Mouse (Mus musculus) hindbrain, postnatal 0 days (tissue): Measurements from ENCODE around the gene Dbi. TPM values are rescaled to one million over a fixed set of nuclear protein-coding genes. Genes with fewer than 3 reads are reported as not detected.

Source experiments
- ATAC-seq: fragments of 200-750 bp; cut with Nextera tagmentation; 2 replicates; pipeline ENCODE4 v1.8.0; 2017; ENCODE audit warnings: mild to moderate bottlenecking, moderate TSS enrichment, moderate library complexity
- DNase-seq: peaks from one replicate; pipeline ENCODE4 v3.0.0-alpha.2; 2015; ENCODE audit warnings: low spot score
- H3K27ac ChIP-seq: fragments of 300-500 bp; sonication (generic); 2 replicates; pipeline ENCODE4 v1.5.1; 2014; ENCODE audit warnings: mild to moderate bottlenecking
- H3K27me3 ChIP-seq: fragments of 300-500 bp; sonication (generic); 2 replicates; pipeline ENCODE4 v1.6.1; 2014; ENCODE audit warnings: low read length, mixed read lengths; ENCODE audit not compliant: insufficient read depth
- H3K36me3 ChIP-seq: fragments of 300-500 bp; sonication (generic); 2 replicates; pipeline ENCODE4 v1.6.1; 2014; ENCODE audit warnings: low read length, mixed read lengths; ENCODE audit not compliant: insufficient read depth
- H3K4me1 ChIP-seq: fragments of 300-500 bp; sonication (generic); 2 replicates; pipeline ENCODE4 v1.6.1; 2014; ENCODE audit warnings: antibody characterized with exemption, low read length, mixed read lengths; ENCODE audit not compliant: insufficient read depth
- H3K4me2 ChIP-seq: fragments of 300-500 bp; sonication (generic); 2 replicates; pipeline ENCODE4 v1.6.1; 2014; ENCODE audit warnings: low read depth, mild to moderate bottlenecking, low read length, moderate library complexity, mixed read lengths
- H3K4me3 ChIP-seq: fragments of 300-500 bp; sonication (generic); 2 replicates; pipeline ENCODE4 v1.5.1; 2014; ENCODE audit warnings: low read length
- H3K9ac ChIP-seq: fragments of 300-500 bp; sonication (generic); replicated peaks from 2 replicates; pipeline ENCODE4 v1.6.1; 2014; ENCODE audit warnings: mild to moderate bottlenecking, low read length, moderate library complexity, mixed read lengths
- H3K9me3 ChIP-seq: fragments of 300-500 bp; sonication (generic); 2 replicates; pipeline ENCODE4 v1.6.1; 2016; ENCODE audit warnings: low read length, mixed read lengths
- CTCF ChIP-seq: IDR thresholded peaks from 2 replicates; pipeline ENCODE4 v1.5.1; 2016; ENCODE audit warnings: antibody characterized with exemption, control low read depth, low read depth
- WGBS: fragments of 180-500 bp; shearing (Covaris S2); extraction: QIAGEN DNeasy Blood & Tissue Kit; methylation state at CpG from one replicate; pipeline ENCODE4 v1.1.7; 2014; 5-methylcytosine and 5-hydroxymethylcytosine counted together
- polyA plus RNA-seq: library from polyadenylated mRNA; unstranded; fragments of >200 nt; fragmentation: Nextera tagmentation; extraction: Ambion mirVana; gene quantifications from 2 replicates; pipeline ENCODE4 v1.2.1, GENCODE M21; 2015
- total RNA-seq: library from RNA; depleted of rRNA; stranded (reverse); fragments of >200 nt; gene quantifications from 2 replicates; pipeline ENCODE4 v1.2.3, GENCODE M21; 2014

Gene Dbi
- total and polyA plus RNA-seq, 2 experiments from 2014 or later, result 529 to 2,773 TPM

DNA sequence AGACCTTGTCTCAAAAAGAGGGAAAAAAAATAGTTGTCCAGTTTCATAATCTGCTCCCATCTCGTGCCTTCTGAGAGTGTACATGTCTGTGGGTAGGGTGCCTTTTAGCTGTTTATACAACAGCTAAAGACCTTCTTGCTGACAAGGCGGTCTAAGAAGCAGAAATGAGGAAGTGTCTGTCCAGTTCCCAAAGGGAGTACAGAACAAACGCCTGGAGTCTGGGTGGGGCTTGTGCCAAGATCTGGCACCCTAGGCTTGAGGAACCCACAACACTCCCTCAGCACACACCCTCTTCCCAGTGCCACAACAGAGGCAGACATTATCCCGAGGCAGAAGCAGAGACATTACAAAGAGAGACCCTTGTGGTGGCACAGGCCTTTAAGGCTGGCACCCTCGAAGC is 45.4 kb downstream of the Dbi start:
- Histone ChIP-seq H3K4me1 (peaks cover 6% of the 10 kb centered on the region; the same call in 1 of the 2 replicates), H3K4me2 (no peak overlapping the region), H3K9ac (no peak overlapping the region), H3K27ac (no peak overlapping the region), H3K4me3 (no peak overlapping the region), H3K27me3 (no peaks in the 10 kb centered on the region), H3K36me3 (no peaks in the 10 kb centered on the region), H3K9me3 (no peaks in the 10 kb centered on the region)
- no peak for ATAC-seq
- 82% methylated on average over 5 of the region's 5 CpGs for WGBS
- TF ChIP-seq CTCF, result no peak
- DNase-seq, result no peak

DNA sequence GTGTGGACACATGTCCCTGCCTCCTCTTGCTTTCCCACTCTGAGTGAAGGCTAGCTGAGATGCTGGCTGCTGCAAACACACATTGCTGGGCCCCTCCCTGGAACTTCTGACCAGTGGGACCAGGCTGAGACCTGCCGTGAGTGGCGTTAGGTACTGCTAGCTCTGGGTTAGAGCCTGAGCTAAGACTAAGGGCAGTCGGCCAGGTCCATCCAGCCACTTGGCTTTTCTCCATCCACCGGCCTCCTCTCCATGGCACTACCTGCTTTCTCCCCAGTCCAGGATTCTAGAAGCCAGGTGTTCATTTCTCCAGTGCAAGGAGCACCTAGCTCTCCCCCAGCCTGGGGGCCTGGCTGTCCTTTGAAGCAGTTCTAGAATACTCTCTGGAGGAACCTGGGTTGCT is 45.9 kb downstream of the Dbi start:
- DNase-seq (no peak), ATAC-seq (no peak)
- H3K4me2 ChIP-seq, result no peak overlapping the region
- H3K4me3 ChIP-seq, result no peak overlapping the region
- peaks cover 6% of the 10 kb centered on the region; the same call in 1 of the 2 replicates for H3K4me1 ChIP-seq
- H3K27ac ChIP-seq, result no peak overlapping the region
- 63% methylated on average over 4 of the region's 4 CpGs for WGBS
- H3K9ac ChIP-seq, result no peak overlapping the region
- H3K36me3 ChIP-seq, result no peaks in the 10 kb centered on the region
- TF ChIP-seq CTCF, result no peak
- no peaks in the 10 kb centered on the region for H3K9me3 ChIP-seq
- H3K27me3 ChIP-seq, result no peaks in the 10 kb centered on the region

DNA sequence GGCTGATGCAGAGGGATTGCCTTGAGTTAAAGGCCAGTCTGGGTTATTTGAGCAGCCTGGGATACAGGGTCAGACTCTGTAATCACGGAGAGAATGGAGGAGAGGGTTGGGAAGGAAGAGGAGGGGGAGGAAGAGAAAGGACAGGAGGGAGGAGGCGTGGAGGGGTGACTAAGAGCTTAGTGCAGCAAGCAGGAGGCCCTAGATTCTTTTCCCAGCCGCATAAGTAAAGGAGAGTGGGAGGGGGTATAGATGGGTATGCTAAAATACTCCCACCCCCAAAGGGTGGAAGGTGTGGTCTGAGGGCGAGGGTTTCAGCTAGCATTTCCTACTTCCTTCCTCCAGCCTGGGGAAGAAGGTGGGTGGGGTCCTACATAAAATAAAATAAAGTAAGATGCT is 46.6 kb downstream of the Dbi start:
- TF ChIP-seq CTCF, result no peak
- H3K4me3 ChIP-seq, result no peak overlapping the region
- no peaks in the 10 kb centered on the region for H3K36me3 ChIP-seq
- no peak overlapping the region for H3K4me2 ChIP-seq
- H3K9me3 ChIP-seq, result no peaks in the 10 kb centered on the region
- no peaks in the 10 kb centered on the region for H3K27me3 ChIP-seq
- no peak overlapping the region for H3K27ac ChIP-seq
- no peak overlapping the region for H3K9ac ChIP-seq
- WGBS, result 31% methylated on average over 4 of the region's 4 CpGs
- H3K4me1 ChIP-seq, result peaks cover 6% of the 10 kb centered on the region; the same call in 1 of the 2 replicates
- ATAC-seq (no peak), DNase-seq (no peak)

DNA sequence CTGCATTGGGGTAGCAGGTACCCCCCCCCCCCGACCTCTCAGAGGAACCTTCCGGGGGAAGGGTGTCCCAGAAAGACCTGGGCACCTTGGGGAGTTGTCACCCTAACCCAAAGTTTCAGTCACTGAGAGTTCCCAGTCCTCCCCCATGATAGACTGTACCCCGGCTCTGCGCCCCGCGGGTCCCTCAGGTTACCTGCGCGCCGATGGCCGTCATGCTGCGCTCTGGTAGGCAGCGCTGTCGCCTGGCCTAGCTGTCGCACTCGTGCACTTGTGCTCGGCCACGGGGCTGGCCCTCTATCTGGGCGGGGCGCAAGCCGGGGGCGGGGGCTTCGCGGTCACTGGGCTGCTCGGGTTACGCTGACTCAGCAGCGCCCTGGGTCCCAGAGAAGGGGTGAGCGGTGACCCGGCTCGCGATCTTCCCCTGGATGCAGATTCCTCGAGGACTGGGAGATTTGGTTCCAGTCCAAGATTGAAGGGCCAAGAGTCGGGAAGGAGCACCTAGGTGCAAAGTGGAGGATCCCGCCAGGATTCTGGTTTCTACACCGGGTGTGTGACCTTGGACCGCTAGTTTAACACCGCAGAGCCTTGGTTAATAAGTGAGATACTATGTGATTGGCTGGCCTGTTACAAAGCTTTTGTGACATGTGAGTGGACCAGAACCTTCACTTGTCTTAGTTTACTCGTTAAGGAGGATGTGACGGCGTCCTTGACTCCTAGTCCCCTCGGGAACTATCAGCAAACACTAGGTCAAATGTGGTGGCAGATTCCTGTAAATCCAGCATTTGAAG is 47.2 kb downstream of the Dbi start, which contains the start of gene Tmem37:
Gene Tmem37, minus strand, starts transcription at position 556 of the 788 bp plus-strand sequence.
- DNase-seq, result peak; percentile 54
- H3K4me1 ChIP-seq, result peaks cover 6% of the 10 kb centered on the region; the same call in 1 of the 2 replicates
- no peak within 1 kb of the TSS for H3K27ac ChIP-seq
- peak; percentile 72 for ATAC-seq
- H3K9me3 ChIP-seq, result no peaks in the 10 kb centered on the region
- H3K4me2 ChIP-seq, result peak within 1 kb of the TSS; percentile 75
- H3K4me3 ChIP-seq, result peak within 1 kb of the TSS; percentile 37
- H3K9ac ChIP-seq, result peak within 1 kb of the TSS; percentile 45
- no peak for TF ChIP-seq CTCF
- no peaks in the 10 kb centered on the region for H3K27me3 ChIP-seq
- 5% methylated on average over 40 of the region's 40 CpGs for WGBS
- no peaks in the 10 kb centered on the region for H3K36me3 ChIP-seq

DNA sequence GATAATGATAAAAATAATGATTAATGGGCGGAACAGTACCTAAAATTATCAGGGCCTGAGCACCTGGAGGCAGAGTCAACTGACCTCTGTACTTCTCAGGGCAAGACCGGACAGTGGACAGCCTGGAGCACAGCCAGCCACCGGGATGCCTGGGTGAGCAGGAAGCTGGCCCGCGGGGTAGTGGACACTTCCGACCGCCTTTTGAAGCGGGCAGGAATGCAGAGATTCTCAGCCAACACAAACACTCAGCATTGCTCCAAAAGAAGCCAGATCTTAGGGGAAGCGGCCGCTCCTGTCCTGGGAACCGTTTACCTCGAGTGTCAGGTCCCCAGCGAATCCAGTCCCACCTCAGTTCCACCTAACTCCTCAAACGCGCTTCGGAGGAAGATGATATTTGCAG is 48.0 kb downstream of the Dbi start:
- Histone ChIP-seq H3K27me3 (no peaks in the 10 kb centered on the region), H3K9ac (peak overlapping the region; percentile 45; the same call in 1 of the 2 replicates), H3K4me1 (peaks cover 6% of the 10 kb centered on the region; the same call in 1 of the 2 replicates), H3K4me2 (peak overlapping the region; percentile 75), H3K9me3 (no peaks in the 10 kb centered on the region), H3K27ac (no peak overlapping the region), H3K36me3 (no peaks in the 10 kb centered on the region), H3K4me3 (peak overlapping the region; percentile 37)
- ATAC-seq (no peak), DNase-seq (no peak)
- 13% methylated on average over 16 of the region's 16 CpGs for WGBS
- TF ChIP-seq CTCF, result no peak

DNA sequence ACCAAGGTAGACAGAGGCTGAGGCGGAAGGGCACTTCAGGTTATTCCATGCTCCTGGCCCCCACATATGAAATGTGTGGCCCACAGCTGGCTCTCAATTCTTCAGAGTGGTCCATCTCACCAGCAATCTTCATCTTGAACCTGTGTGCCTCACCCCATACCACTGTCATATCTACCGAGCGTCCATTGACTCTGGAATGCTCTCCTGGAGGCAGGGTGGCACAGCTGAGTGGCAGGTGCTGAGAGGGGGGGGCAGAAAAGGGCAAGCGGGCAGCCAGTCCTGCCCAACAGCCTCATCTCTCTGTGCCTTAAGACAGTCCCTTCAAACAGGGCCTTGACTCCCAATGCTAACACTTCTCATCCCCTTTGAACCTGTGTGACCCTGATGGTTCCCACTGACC is 49.7 kb downstream of the Dbi start:
- H3K27ac ChIP-seq, result no peak overlapping the region
- H3K4me1 ChIP-seq, result peaks cover 6% of the 10 kb centered on the region; the same call in 1 of the 2 replicates
- no peaks in the 10 kb centered on the region for H3K27me3 ChIP-seq
- DNase-seq (no peak), ATAC-seq (no peak)
- no peaks in the 10 kb centered on the region for H3K36me3 ChIP-seq
- no peak overlapping the region for H3K9ac ChIP-seq
- no peak for TF ChIP-seq CTCF
- H3K4me2 ChIP-seq, result no peak overlapping the region
- no peaks in the 10 kb centered on the region for H3K9me3 ChIP-seq
- H3K4me3 ChIP-seq, result no peak overlapping the region
- WGBS, result 87% methylated on average over 4 of the region's 4 CpGs

DNA sequence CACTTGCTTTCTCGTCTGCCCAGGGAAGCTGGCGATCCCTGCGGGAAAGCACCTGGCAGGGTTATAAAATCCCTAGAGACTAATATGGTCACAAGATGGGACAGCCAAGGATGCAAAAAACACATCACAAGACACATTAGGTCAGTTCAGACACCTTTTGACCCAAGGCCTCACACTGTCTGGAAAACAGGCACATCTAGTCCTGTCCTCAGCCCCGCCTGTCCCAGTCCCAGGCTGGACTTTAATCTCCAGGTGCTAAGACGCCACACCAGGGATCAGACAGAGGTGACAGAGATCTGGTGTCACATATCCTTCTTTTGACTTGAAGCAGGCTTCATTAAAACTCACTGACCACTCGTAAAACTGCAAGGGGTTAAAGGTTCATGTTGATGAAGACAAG is 50.7 kb downstream of the Dbi start:
- H3K36me3 ChIP-seq, result no peaks in the 10 kb centered on the region
- H3K4me2 ChIP-seq, result no peak overlapping the region
- H3K9me3 ChIP-seq, result no peaks in the 10 kb centered on the region
- DNase-seq (no peak), ATAC-seq (no peak)
- no peak overlapping the region for H3K27ac ChIP-seq
- H3K27me3 ChIP-seq, result no peaks in the 10 kb centered on the region
- no peak overlapping the region for H3K9ac ChIP-seq
- no peak for TF ChIP-seq CTCF
- H3K4me1 ChIP-seq, result peaks cover 6% of the 10 kb centered on the region; the same call in 1 of the 2 replicates
- 80% methylated on average over 6 of the region's 6 CpGs for WGBS
- no peak overlapping the region for H3K4me3 ChIP-seq
